Mouse (Mus musculus) brain, embryonic 14.5 days (tissue): ENCODE results near the gene Zfp446.

Experiments used
- CTCF ChIP-seq: fragments of 200-500 bp; IDR thresholded peaks from 2 replicates; pipeline ENCODE4 v1.5.1; 2012; ENCODE audit warnings: inconsistent platforms, mild to moderate bottlenecking, moderate library complexity, borderline replicate concordance; ENCODE audit not compliant: insufficient read depth, insufficient read length; ENCODE audit errors: extremely low read depth
- POLR2A ChIP-seq: fragments of 200-500 bp; IDR thresholded peaks from 2 replicates; pipeline ENCODE4 v1.6.1; 2012; ENCODE audit warnings: mild to moderate bottlenecking, inconsistent platforms, borderline replicate concordance; ENCODE audit not compliant: poor library complexity, insufficient read depth, insufficient read length, severe bottlenecking; ENCODE audit errors: extremely low read depth

GRCm38 (mm10) chr7:13034148-13034977 lies 56.7 kb downstream of the Zfp446 start, which contains the start of gene Chmp2a:
- TF ChIP-seq CTCF = no peak
- no peak; the same call in 1 of the 2 replicates for TF ChIP-seq POLR2A
